Mouse (Mus musculus) lung, postnatal 0 days (tissue): ENCODE data around the gene Ube2e3.

ENCODE experiments used
- CTCF ChIP-seq: IDR thresholded peaks from 2 replicates; pipeline ENCODE4 v1.5.1; 2016; ENCODE audit warnings: antibody characterized with exemption, mild to moderate bottlenecking
- EP300 ChIP-seq: IDR thresholded peaks from 2 replicates; pipeline ENCODE4 v1.6.1; 2016; ENCODE audit warnings: antibody characterized with exemption, mild to moderate bottlenecking, control low read depth

- TF ChIP-seq CTCF (no peak), EP300 (no peak)
These were observed 2.0 kb downstream of the Ube2e3 start for GRCm38 (mm10) chr2:78869721-78870442.
